Mouse (Mus musculus) heart, embryonic 14.5 days (tissue): ENCODE data around the gene Cdc42ep2. TPM values are rescaled to one million over a fixed set of nuclear protein-coding genes. Genes with fewer than 3 reads are reported as not detected.
A peak's percentile ranks its signal among the peaks of the same experiment; 100 is the strongest.

Source experiments
- ATAC-seq: fragments of 200-750 bp; cut with Nextera tagmentation; 2 replicates; pipeline ENCODE4 v1.8.0; 2017; ENCODE audit warnings: low read depth, moderate TSS enrichment; ENCODE audit not compliant: insufficient number of reproducible peaks, insufficient read depth, low FRiP score
- H3K27ac ChIP-seq, 2 experiments: fragments of 200-500 bp in 1 of 2; fragments of 300-500 bp in 1 of 2; sonication (generic) in 1 of 2; replicated peaks in 1 of 2; 2 replicates each; pipeline ENCODE4 v1.5.1; 2012 to 2014; ENCODE audit warnings: low read depth in 2 of 2, low read length in 2 of 2, control low read depth in 1 of 2, mild to moderate bottlenecking in 1 of 2, mixed read lengths in 1 of 2; ENCODE audit not compliant: control insufficient read depth in 1 of 2, insufficient read depth in 1 of 2
- H3K27me3 ChIP-seq: fragments of 300-500 bp; sonication (generic); 2 replicates; pipeline ENCODE4 v1.6.1; 2014; ENCODE audit warnings: mild to moderate bottlenecking, low read length, control low read depth; ENCODE audit not compliant: control insufficient read depth, insufficient read depth
- H3K36me3 ChIP-seq: fragments of 300-500 bp; sonication (generic); 2 replicates; pipeline ENCODE4 v1.6.1; 2014; ENCODE audit warnings: mild to moderate bottlenecking, control low read depth, low read length, mixed read lengths; ENCODE audit not compliant: control insufficient read depth, insufficient read depth
- H3K4me1 ChIP-seq, 2 experiments: fragments of 200-500 bp in 1 of 2; fragments of 300-500 bp in 1 of 2; sonication (generic) in 1 of 2; 2 replicates each; pipeline ENCODE4 v1.6.1; 2012 to 2014; ENCODE audit warnings: low read length in 2 of 2, control low read depth in 1 of 2, mixed read lengths in 1 of 2; ENCODE audit not compliant: control insufficient read depth in 2 of 2, insufficient read depth in 2 of 2
- H3K4me2 ChIP-seq: fragments of 300-500 bp; sonication (generic); 2 replicates; pipeline ENCODE4 v1.6.1; 2014; ENCODE audit warnings: mild to moderate bottlenecking, low read length
- H3K4me3 ChIP-seq, 2 experiments: fragments of 200-500 bp in 1 of 2; fragments of 300-500 bp in 1 of 2; sonication (generic) in 1 of 2; 2 replicates each; pipeline ENCODE4 v1.5.1; 2012 to 2014; ENCODE audit warnings: low read length in 2 of 2, mild to moderate bottlenecking in 2 of 2, control low read depth in 1 of 2, low read depth in 1 of 2, moderate library complexity in 1 of 2; ENCODE audit not compliant: control insufficient read depth in 1 of 2, insufficient read depth in 1 of 2
- H3K9ac ChIP-seq: fragments of 300-500 bp; sonication (generic); 2 replicates; pipeline ENCODE4 v1.6.1; 2014; ENCODE audit warnings: mild to moderate bottlenecking, low read length
- H3K9me3 ChIP-seq: fragments of 300-500 bp; sonication (generic); 2 replicates; pipeline ENCODE4 v1.6.1; 2016; ENCODE audit warnings: low read length, control low read depth; ENCODE audit not compliant: control insufficient read depth
- WGBS: fragments of 180-500 bp; shearing (Covaris S2); extraction: QIAGEN DNeasy Blood & Tissue Kit; methylation state at CpG from one replicate; pipeline ENCODE4 v1.1.7; 2014; 5-methylcytosine and 5-hydroxymethylcytosine counted together
- polyA plus RNA-seq: library from polyadenylated mRNA; unstranded; fragments of >200 nt; fragmentation: Nextera tagmentation; extraction: Ambion mirVana; gene quantifications from 2 replicates; pipeline ENCODE4 v1.2.1, GENCODE M21; 2014

The Cdc42ep2 gene
- polyA plus RNA-seq, 1 experiment from 2014 or later = 9.7 TPM

DNA sequence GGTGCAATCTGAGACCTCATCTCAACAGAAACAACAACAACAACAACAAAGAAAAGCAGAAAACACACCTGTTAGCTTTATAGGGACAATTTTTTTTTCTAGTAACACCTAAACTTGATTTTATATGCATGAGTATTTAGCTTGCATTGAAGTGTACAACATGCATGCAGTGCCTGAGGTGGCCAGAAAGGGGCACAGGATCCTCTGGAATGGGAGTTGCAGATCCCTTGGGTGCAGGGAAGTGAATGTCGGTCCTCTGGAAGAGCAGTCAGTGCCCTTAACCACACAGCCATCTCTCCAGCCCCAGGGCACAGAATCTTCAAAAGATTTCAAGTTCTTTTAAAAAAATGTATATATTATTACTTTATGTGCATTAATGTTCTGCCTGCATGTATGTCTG lies 38.0 kb upstream of the Cdc42ep2 start:
- H3K4me1 ChIP-seq = peaks cover 4 to 19% of the 10 kb centered on the region in 2 experiments; a peak in 3 of 4 replicates
- no peaks in the 10 kb centered on the region for H3K27me3 ChIP-seq
- no peaks in the 10 kb centered on the region for H3K9me3 ChIP-seq
- 0 out of 2 replicates have a peak overlapping the region, but pooled peaks have one; percentile 79 for H3K9ac ChIP-seq
- peaks cover 38% of the 10 kb centered on the region for H3K36me3 ChIP-seq
- ATAC-seq = no peak
- H3K27ac ChIP-seq = no peak overlapping the region
- H3K4me3 ChIP-seq = peak overlapping the region in 1 of 2 experiments; percentile 61; a peak in 1 of 4 replicates
- peak overlapping the region; percentile 74 for H3K4me2 ChIP-seq
- WGBS = 19% methylated on average over 1 of the region's 1 CpGs

DNA sequence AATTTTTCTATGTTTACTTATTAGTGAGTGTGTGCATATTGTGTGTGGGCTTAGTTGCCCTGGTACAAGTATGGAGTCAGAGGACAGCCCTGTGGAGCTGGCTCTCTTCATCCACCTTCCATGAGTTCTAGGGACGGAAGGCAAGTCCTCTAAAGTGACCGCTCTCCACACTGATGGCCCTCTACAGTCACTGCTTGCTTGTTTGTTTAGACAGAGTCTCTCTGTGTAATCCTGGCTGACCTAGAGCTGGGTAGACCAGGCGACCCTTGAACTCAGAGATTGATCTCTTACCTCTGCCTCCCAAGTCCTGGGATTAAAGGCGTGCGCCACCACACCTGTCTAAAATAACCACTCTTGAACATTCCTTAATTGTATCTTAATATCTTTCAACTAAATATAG lies 32.8 kb upstream of the Cdc42ep2 start:
- no peak for ATAC-seq
- H3K9ac ChIP-seq = no peak overlapping the region
- no peak overlapping the region for H3K4me3 ChIP-seq
- no peaks in the 10 kb centered on the region for H3K27me3 ChIP-seq
- peaks cover 29 to 30% of the 10 kb centered on the region in 2 experiments for H3K4me1 ChIP-seq
- peaks cover 47% of the 10 kb centered on the region for H3K36me3 ChIP-seq
- no peak overlapping the region for H3K27ac ChIP-seq
- H3K4me2 ChIP-seq = no peak overlapping the region
- WGBS = 88% methylated on average over 5 of the region's 5 CpGs
- no peaks in the 10 kb centered on the region for H3K9me3 ChIP-seq

DNA sequence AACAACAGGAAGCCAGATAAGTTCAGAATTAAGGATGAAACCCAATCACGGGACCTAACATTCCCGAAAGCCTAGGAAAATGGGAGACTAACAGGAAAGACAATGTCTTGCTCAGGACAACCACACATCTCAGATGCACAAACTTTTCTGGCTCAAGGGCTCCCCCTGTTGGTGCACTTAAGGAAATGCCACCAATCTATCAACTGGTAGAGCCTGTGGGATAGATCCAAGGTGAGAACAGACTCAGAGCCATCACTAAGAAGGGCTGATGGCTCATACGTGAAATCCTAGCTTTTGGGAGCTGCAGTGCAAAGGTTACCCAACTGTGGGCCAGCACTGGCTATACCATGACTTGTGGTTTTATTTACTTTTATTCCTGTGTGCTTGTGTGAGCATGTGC lies 32.1 kb upstream of the Cdc42ep2 start:
- Histone ChIP-seq H3K36me3 (peaks cover 47% of the 10 kb centered on the region), H3K27ac (peak overlapping the region in 1 of 2 experiments; percentile 72; a peak in 2 of 4 replicates), H3K4me3 (no peak overlapping the region), H3K9me3 (no peaks in the 10 kb centered on the region), H3K27me3 (no peaks in the 10 kb centered on the region), H3K4me2 (peak overlapping the region; percentile 38; the same call in 1 of the 2 replicates), H3K9ac (no peak overlapping the region), H3K4me1 (peaks cover 35 to 36% of the 10 kb centered on the region in 2 experiments)
- WGBS = 18% methylated on average over 3 of the region's 3 CpGs
- no peak for ATAC-seq

DNA sequence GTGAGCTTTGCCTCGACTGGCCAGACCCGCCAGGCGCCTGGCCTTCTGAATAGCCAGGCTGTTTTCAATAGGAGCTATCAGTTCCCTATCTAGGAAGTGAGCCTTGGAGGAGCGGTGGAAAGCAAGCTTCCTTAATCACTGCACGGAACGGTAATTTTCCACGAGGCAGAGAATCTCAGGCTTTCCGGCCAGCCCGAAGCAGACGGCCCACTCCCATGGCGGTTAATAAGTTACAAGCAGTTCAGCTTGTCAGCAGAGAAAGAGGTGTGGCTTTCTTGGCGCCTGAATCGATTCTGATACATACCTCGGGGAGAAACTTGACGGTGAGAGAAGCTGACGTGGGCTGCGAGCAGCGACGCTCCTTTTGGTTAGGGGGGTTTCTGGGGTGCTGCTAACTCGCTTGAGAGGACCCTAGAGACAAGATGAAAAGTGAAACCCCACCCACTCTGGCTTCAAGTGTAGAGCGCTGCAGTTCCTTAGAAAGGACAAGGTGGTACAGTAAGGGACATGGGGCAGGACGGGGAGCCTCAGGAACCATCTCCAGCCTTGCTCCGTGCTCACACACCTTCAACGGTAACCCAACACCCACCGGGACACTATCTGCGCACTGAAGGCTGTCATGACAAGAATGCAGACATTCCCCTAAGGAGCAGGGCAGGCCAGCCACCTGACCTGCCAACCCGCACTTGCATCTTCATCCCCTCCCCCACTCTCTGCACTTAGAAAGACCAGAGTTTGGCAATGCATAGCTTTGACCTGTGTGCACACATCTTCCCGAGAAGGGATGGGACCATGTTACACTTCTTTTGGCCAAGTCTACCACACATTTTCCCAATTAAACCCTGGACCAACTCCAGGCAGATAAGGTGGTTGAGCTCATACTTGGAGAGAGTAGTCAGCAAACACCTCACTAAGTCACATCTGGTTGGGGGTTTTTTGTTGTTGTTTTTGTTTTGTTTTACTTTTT lies 31.4 kb upstream of the Cdc42ep2 start:
- H3K27me3 ChIP-seq = no peaks in the 10 kb centered on the region
- peak overlapping the region; percentile 9 to 72; a peak in 3 of 4 replicates for H3K27ac ChIP-seq
- peak overlapping the region; percentile 43; the same call in 1 of the 2 replicates for H3K9ac ChIP-seq
- peak overlapping the region; percentile 38 for H3K4me2 ChIP-seq
- ATAC-seq = peak; percentile 23; the same call in 1 of the 2 replicates
- 53% methylated on average over 28 of the region's 28 CpGs for WGBS
- H3K4me1 ChIP-seq = peaks cover 39 to 43% of the 10 kb centered on the region in 2 experiments
- H3K4me3 ChIP-seq = no peak overlapping the region
- peaks cover 44% of the 10 kb centered on the region for H3K36me3 ChIP-seq
- no peaks in the 10 kb centered on the region for H3K9me3 ChIP-seq

DNA sequence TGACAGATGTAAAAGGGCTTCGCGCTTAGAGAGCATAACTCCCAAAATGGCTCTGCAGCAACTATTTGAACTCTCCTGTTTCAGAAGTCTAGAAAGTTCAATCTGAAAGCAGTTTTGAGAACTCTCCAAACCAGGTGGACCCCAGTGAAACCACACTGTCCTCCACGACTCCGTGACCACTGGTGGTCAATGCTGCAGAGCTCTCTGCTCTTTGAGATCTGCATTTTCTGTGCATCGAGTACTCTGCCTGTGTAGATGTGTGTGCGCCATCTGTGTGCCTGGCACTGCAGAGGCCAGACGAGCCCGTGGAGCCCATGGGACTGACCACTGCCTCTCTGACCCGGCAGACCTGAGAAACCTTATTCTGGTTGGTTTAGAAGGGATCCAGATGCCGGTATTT lies 30.3 kb upstream of the Cdc42ep2 start:
- Histone ChIP-seq H3K4me1 (peaks cover 39 to 45% of the 10 kb centered on the region in 2 experiments), H3K4me3 (no peak overlapping the region), H3K4me2 (no peak overlapping the region), H3K27ac (no peak overlapping the region), H3K27me3 (no peaks in the 10 kb centered on the region), H3K9me3 (no peaks in the 10 kb centered on the region), H3K36me3 (peaks cover 47% of the 10 kb centered on the region), H3K9ac (no peak overlapping the region)
- 91% methylated on average over 10 of the region's 10 CpGs for WGBS
- no peak for ATAC-seq

DNA sequence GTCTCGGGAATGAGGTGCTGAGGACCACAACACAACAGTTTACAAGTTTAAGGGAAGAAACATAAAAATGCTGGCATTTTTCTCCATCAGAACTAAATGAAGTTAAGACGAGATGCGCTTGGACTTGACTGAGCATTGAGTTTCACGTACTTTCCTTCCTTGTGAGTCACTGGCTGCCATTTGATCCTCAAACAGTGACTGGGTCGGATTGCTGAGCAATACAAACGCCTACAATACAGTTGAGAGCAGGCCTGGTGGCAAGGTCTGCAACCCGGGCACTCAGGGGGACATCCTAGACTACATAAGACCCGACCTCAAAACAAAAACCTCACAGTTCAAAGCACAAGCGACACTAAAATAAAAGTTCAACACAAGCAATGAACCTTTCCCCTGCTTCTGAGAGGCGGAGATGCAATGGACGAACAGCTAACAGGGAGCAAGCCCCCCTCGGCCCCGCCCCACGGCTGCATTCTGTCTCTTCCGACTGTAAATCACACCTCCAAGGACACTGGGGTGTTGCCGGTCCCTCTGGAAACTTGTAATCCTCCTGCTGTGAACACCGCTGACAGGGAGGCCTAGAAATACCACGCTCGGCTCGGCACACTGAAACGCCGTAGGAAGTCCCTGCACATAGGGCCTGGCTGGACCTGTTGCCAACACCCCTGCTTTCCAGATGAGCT lies 29.6 kb upstream of the Cdc42ep2 start:
- Histone ChIP-seq H3K9ac (no peak overlapping the region), H3K4me2 (no peak overlapping the region), H3K4me1 (peaks cover 39 to 45% of the 10 kb centered on the region in 2 experiments), H3K36me3 (peaks cover 47% of the 10 kb centered on the region), H3K27me3 (no peaks in the 10 kb centered on the region), H3K9me3 (no peaks in the 10 kb centered on the region), H3K27ac (no peak overlapping the region), H3K4me3 (no peak overlapping the region)
- 76% methylated on average over 22 of the region's 22 CpGs for WGBS
- ATAC-seq = no peak

DNA sequence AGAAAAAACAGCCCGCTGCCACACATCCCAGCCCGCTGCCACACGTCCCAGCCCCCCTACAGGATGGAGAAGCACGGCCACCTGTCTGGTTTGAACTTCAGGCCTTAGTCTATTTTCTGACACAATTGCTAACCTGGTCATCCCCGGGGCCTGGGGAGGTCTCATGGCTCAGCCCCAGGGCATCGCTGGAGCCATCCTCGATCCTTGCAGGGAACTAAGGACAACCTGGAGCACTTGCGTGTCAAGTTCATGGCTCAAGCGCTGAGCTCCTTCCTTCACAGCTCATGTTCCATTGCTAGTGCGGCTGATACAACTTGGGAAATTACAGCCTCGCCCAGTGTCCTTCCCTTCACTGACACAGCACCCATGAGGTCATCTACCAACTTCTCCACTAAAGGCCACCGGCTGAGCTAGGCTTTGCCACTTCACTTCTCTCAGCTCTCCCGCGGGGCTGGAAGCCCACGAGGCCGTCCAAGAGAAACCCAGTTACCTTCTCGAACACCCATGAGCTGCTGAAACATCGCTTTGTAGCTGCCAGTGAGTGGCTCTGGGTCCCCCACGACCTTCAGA lies 28.7 kb upstream of the Cdc42ep2 start:
- no peaks in the 10 kb centered on the region for H3K27me3 ChIP-seq
- no peaks in the 10 kb centered on the region for H3K9me3 ChIP-seq
- no peak overlapping the region for H3K4me3 ChIP-seq
- no peak for ATAC-seq
- no peak overlapping the region; the same call in 1 of the 2 replicates for H3K4me2 ChIP-seq
- 53% methylated on average over 19 of the region's 19 CpGs for WGBS
- H3K27ac ChIP-seq = peak overlapping the region in 1 of 2 experiments; percentile 93; a peak in 3 of 4 replicates
- peaks cover 39 to 45% of the 10 kb centered on the region in 2 experiments for H3K4me1 ChIP-seq
- H3K9ac ChIP-seq = peak overlapping the region; percentile 58; the same call in 1 of the 2 replicates
- peaks cover 47% of the 10 kb centered on the region for H3K36me3 ChIP-seq
